Mouse (Mus musculus) stomach, postnatal 0 days (tissue): ENCODE measurements around the gene Rab1b.

ENCODE experiments used
- CTCF ChIP-seq: IDR thresholded peaks from 2 replicates; pipeline ENCODE4 v1.5.1; 2016; ENCODE audit warnings: antibody characterized with exemption, low read depth, mild to moderate bottlenecking, moderate library complexity
- EP300 ChIP-seq: optimal IDR thresholded peaks from 2 replicates; pipeline ENCODE3; 2016; ENCODE audit warnings: antibody characterized with exemption

GRCm38 (mm10) chr19:5072389-5073019 is 34.4 kb downstream of the Rab1b start:
- TF ChIP-seq CTCF: no peak; the same call in 1 of the 2 replicates
- TF ChIP-seq EP300: no peak
